Mouse (Mus musculus): ENCODE data around the gene Map4k3.

GRCm38 (mm10) chr17:80646131-80646530, 82.2 kb downstream of the Map4k3 start:
- TF ChIP-seq CTCF (IDR thresholded peaks at IDR 0.05; ENCODE audit: insufficient read depth, low read length) (no peak), POLR2A (IDR thresholded peaks at IDR 0.05; ENCODE audit: borderline replicate concordance, extremely low read depth, low read depth, low read length) (no peak)
